Mouse (Mus musculus): ENCODE measurements around the gene Srgap2.
A peak's percentile ranks its signal among the peaks of the same experiment; 100 is the strongest.

Gene Srgap2

DNA sequence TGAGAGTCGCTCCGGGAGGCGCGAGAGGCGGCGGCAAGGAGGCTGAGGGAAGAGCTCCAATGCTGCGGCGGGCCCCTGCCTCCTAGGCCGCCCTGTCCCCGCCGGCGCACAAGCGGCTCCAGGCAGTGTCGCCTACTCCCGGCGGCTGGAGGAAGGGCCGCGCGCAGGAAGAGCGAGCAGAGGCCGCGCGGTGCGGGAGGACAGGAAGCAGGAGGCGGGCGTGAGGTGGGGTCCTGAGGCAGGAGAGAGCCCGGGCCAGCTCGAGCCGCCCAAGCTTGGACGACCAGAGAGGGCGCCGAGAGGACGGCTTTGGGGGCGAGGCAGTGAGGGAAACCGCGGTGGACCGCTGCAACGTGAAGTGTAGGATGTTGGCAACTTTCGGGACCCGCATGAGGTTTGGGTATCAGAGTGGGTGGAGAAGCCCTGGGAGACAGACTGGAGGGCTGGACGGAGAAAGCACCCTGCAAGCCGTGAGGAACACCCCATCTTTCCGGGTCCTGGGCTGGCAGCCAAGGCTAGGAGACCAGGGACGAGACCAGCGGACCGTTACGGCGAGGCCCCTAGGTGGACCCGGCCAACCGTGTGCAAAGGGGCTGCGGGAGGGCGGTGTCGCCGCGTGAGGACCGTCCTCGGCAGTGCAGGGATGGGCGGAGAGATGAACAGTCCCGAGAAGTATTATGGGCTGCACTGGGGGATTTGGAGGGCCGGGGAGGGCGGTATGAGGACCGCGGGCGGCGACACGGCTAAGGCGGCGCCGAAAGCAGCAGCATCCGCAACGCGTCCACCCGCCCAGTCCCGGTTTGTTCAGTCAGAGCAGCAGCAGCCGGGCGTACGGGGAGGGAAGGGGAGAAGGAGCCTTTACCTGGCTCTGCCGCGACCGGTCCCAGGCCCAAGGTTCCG is 531 bp downstream of the Srgap2 start:
- peak; percentile 62 for DNase-seq (ENCODE audit: low spot score)

DNA sequence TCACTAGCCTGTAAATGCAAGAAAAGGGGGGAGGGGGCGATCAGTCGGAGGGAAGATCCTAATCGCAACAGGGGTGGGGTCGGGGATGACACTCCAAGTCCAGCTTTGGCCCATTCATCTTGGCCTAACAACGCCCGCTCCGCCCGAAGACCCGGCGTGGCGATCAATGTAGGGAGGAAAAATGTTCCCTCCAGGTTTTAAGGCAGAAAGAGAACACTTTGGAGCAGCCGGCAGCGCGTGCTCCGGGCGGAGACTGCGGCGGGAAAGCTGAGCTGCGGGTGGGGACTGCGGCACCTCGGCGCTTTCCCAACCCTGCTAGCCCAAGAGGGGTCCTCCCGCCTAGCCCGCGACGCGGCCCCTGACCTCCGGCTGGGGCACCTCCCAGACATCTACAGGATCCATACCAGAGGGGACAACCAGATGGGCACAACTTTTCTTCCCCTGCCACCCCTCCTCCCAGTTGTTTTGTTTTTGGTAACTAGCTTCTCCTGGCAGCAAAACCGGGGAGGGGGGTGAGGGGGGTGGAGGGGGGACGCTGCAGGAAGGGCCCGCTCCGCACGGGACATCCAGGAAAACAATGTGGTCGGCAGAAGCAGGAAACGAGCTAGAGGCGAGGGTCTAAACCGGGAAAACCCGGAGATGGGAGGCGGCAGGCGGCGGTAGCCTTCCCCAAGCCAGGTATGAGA is 1.4 kb downstream of the Srgap2 start:
- DNase-seq (ENCODE audit: low spot score) = no peak

DNA sequence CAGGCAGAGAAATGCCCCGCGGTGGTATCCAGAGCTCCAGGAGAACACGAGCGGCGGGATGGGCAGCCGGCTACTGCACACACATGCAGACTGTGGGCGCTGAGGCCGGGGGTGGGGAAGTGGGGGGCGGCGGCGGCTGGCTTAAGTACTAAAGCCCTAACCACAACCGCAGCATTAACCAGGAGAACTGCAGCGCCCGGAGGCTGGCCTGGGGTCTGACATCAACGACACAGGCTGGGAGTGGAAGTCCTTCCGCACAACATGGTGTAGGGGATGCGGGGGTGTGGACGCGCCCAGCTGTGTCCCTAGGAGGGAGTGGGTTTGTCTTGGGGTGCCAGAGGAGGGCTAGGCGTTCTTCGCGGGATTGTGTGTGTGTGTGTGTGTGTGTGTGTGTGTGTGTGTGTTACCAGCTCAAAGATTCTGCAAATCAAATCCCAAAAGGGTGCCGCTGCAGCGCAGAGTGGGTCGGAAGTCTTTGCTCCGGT is 2.0 kb downstream of the Srgap2 start:
- DNase-seq (ENCODE audit: low spot score) = no peak

- DNase-seq (ENCODE audit: low spot score) = no peak
These were observed 3.4 kb downstream of the Srgap2 start for GRCm38 (mm10) chr1:131523794-131524193.

- no peak for DNase-seq (ENCODE audit: low spot score)
These were observed 10.6 kb downstream of the Srgap2 start for GRCm38 (mm10) chr1:131516588-131516987.

DNA sequence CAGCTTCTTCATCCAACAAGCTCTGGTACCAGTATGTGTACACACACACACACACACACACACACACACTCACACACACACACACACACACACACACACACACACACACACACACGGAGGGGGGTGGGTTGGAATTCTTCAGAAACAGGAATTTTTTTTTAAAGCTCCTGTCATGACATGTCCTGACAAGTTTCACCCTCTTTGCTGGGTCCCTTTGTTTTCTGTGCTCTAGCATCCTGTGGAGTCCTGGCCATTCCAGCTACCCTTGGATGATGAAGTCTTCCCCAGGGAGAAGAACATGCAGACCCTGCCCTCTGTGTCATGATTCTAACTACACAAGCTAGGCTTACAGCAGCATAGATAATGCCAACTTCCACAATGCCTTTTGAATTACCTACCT is 13.0 kb downstream of the Srgap2 start:
- DNase-seq (ENCODE audit: low spot score) = no peak

DNA sequence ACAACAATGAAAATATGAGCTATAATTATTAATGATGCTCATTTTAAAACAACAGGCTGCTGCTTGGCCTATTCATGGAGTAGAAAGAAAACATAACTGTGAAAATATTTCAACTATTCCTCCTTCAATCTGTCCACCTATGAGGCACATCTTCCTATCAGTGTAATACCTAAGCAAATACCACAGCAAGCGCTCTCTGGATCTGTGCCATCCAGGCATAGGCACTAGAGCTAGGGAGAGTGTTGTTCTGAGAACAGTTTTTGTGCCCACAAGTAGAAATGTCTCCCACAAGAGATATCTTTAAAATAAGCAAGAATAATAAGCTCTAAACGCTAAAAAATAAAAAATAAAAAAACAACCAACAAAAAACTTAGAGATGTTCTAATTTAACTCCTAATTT is 14.0 kb downstream of the Srgap2 start:
- no peak for DNase-seq (ENCODE audit: low spot score)

DNA sequence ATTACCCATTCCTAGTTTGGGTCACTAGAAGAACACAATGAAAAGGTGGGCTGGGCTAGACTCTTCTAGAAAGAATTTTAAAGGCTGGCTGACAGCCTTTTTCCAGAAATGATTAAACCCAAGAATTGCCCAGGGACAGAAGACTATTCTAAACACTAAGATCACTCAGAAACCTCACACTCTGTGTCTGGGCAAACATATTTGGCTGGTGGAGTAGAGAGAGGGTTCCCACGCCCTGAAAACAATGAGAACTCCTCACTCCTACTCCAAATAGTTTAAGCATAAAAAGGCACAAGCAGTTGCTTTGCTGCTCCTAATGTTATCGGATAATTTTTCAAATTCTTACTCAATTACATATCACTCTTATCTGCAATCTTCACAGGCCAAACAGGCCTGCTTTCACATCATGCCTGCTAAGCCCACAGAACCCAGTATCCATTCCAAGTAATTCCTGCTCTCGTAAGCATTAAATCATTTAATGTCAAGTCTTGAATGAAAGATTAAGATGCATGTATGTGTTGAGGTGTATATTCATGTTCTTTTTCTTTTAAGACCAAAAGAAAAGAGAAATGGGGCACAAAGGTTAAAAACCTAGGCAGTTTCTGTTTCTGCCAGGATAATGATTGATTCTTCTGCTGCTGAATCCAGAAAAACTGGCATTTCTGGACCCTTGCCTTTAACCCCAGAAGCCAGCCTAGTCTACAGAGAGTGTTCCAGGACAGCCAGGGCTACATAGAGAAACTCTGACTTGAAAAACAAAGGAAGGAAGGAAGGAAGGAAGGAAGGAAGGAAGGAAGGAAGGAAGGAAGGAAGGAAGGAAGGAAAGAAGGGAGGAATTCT is 15.3 kb downstream of the Srgap2 start:
- no peak for DNase-seq (ENCODE audit: low spot score)

DNA sequence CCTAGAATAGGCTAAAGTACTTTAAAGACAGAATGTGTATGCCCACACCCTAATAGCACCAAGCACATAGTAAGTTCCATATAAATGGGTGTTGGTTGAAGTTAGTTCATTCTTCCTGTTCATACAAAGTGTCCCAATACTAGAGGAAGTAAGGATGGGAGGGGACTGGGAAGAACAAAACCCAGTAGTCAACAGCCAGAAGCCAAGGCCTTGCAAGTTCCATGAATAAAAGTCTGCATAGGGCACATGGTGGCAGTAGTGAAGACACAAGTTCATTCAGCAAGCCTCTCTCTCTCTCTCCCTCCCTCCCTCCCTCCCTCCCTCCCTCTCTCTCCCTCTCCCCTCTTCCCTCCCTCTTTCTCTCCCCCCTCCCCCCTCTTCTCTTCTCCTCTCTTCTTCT is 16.0 kb downstream of the Srgap2 start:
- DNase-seq (ENCODE audit: low spot score) = no peak

GRCm38 (mm10) chr1:131501681-131502080 is 25.5 kb downstream of the Srgap2 start:
- no peak for DNase-seq (ENCODE audit: low spot score)

- no peak for DNase-seq (ENCODE audit: low spot score)
These were observed 28.9 kb downstream of the Srgap2 start for GRCm38 (mm10) chr1:131498231-131498630.

DNA sequence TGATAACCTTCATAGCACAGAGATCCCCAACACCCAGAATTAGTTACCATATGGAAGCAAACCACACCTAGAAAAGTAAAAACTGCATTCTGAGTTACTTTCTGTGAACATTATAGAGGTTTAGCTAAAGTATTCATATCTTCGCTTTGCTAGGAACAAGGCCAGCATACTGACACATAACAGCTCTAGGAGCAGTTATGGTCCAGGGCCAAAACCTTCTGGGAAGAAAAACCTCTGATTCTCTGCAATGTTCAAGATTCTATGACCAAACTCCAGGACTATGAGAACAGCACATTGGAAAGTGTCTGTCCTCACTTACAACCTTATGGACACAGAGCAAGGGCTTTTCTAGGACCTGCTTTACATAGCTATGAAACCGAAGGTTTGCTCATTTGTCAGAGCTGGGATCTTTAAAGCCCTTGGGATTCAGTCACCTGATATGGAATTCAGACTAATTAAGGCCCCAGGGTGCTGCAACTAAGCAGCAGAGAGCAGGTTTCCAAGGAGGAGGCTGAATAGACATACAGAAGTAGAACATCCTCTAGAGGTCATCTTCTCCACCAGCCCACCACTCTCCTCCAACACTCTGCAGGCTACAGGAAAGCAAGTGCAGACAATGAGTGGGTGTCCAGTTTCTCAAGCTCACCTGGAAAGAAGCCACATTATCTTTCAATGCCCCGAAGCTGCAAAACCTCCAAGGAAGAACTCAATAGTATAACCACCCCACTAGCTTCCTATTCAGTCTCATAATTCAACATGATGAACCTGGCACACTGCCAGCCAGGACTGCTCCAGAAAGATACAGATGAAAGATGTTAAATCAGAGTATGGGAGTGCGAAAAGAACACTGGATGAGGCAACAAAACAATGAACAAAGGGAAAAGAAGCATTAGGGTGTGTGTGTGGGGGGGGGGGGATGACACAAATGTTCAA is 32.9 kb downstream of the Srgap2 start:
- no peak for DNase-seq (ENCODE audit: low spot score)

DNA sequence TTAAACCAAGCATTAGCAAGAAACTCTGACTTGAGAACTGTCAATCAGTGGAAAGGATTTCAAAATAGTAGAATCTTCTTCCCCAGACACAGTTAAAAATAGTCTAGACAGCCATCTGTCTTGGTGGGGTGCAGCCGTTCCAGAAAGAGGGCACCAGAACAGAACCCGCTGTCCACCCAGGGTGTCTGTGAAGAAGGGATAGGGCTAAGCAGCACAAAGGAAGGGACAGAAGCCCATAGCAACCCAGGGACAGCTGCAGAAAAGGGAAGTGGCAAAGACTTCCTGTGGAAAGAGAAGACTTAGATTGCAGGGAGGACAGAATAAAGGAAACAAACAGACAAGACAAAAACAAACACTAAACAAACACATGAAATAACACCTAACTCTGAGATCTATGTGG is 34.8 kb downstream of the Srgap2 start:
- DNase-seq (ENCODE audit: low spot score) = no peak

DNA sequence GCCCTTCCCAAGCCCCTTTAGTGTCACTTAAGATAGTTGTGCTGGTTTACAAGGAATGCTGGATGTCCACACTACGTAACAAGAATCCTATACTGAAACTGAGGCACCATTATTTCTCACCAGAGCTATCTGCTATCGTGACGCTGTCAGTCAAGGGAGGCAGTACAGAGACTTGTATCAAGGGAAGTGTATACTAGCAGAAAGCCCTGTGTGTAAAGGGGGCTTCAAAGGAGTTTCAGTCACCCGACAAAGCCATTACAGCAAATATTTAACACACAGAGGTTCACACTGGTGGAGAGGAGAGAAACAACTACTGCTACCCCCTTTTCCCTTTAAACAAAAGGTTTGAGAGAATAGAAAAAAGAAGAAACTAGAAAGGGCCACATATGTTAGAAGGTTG is 35.6 kb downstream of the Srgap2 start:
- DNase-seq (ENCODE audit: low spot score) = no peak

GRCm38 (mm10) chr1:131489312-131489711 is 37.8 kb downstream of the Srgap2 start:
- DNase-seq (ENCODE audit: low spot score) = no peak

- no peak for DNase-seq (ENCODE audit: low spot score)
These were observed 40.9 kb downstream of the Srgap2 start for GRCm38 (mm10) chr1:131486094-131486850.

DNA sequence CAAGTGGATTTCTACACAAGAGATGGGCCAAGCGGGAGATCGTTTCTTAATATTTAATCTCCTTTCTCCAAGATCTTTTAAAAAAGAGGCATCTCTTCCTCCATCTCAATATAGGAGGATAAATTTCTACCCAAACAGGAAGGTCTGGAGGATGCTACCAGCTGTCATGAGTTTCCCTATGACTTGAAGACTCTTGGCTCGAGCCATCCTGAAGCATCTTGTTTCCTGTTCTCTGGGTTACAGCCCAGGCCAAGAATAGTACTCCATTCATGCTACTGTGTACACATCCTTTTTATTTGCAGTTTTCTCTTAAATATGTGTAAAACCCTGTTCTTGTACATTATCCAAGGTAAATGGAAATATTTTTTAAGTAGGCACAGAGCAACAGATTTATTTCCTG is 44.9 kb downstream of the Srgap2 start:
- no peak for DNase-seq (ENCODE audit: low spot score)

DNA sequence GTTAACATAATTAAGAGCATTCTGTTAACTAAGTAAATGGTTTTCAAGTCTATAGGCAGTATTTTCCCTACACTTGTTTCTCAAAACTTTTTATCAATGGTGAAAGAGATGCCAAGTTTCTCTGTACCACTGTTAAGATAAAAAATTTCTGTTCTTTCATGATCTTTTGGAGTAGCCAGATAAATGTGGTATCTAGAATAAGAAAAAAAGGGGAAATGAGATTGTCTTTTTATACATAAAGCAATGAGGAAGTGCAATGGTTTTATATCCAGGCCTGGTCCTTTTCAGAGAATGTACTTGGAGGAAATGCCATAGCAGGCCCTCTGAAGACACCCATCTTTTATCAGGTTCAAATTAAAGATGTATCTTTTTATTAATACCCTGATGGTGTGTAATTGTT is 45.8 kb downstream of the Srgap2 start:
- no peak for DNase-seq (ENCODE audit: low spot score)

DNA sequence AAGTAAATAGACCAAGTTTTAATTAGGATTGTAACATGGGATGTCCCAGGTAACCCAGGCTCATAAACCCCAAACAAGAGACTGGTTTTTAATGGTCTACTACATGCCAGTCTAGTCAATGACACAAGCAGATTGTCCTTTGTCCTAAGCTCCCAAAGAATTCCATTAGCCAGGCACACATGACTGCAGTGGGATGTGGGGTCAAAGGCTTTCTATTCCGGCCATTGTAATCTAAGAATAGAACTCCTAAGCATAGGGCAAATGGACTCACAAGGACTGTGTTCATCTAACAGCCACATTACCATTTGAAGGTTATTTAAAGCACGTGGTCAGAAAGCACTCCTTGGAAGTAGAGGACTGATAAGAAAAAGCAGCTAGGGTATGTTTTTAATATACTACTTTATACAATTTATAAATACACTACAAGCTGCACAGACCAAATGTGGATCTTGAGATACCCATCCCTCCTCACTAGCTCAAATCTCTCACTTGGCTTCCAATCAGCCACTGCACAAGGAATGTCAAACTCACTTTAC is 48.3 kb downstream of the Srgap2 start:
- DNase-seq (ENCODE audit: low spot score) = no peak

GRCm38 (mm10) chr1:131475306-131475705 is 51.8 kb downstream of the Srgap2 start:
- DNase-seq (ENCODE audit: low spot score) = no peak

Measured in lung, postnatal 25 days (tissue).